Mouse (Mus musculus) hindbrain, embryonic 13.5 days (tissue): ENCODE results near the gene Fubp1. TPM values are rescaled to one million over a fixed set of nuclear protein-coding genes. Genes with fewer than 3 reads are reported as not detected.
"Not testable (repeated sequence)": the region's sequence is repeated elsewhere in the genome, so short reads cannot be mapped to it uniquely, and the experiment has no call there.

Source experiments
- ATAC-seq: fragments of 200-750 bp; cut with Nextera tagmentation; 2 replicates; pipeline ENCODE4 v1.8.0; 2017; ENCODE audit warnings: moderate TSS enrichment; ENCODE audit not compliant: low FRiP score
- H3K27ac ChIP-seq: fragments of 300-500 bp; sonication (generic); 2 replicates; pipeline ENCODE4 v1.5.1; 2015; ENCODE audit warnings: inconsistent platforms, mild to moderate bottlenecking, moderate library complexity
- H3K27me3 ChIP-seq: fragments of 300-500 bp; sonication (generic); 2 replicates; pipeline ENCODE4 v1.6.1; 2015; ENCODE audit warnings: mild to moderate bottlenecking, inconsistent platforms
- H3K36me3 ChIP-seq: fragments of 300-500 bp; sonication (generic); 2 replicates; pipeline ENCODE4 v1.6.1; 2015; ENCODE audit warnings: mild to moderate bottlenecking, inconsistent platforms
- H3K4me1 ChIP-seq: fragments of 300-500 bp; sonication (generic); replicated peaks from 2 replicates; pipeline ENCODE4 v1.6.1; 2015; ENCODE audit warnings: inconsistent platforms
- H3K4me2 ChIP-seq: fragments of 300-500 bp; sonication (generic); 2 replicates; pipeline ENCODE4 v1.6.1; 2015; ENCODE audit warnings: inconsistent platforms, mild to moderate bottlenecking, moderate library complexity
- H3K4me3 ChIP-seq: fragments of 300-500 bp; sonication (generic); 2 replicates; pipeline ENCODE4 v1.5.1; 2015; ENCODE audit warnings: mild to moderate bottlenecking, inconsistent platforms
- H3K9ac ChIP-seq: fragments of 300-500 bp; sonication (generic); 2 replicates; pipeline ENCODE4 v1.6.1; 2015; ENCODE audit warnings: mild to moderate bottlenecking, inconsistent platforms
- H3K9me3 ChIP-seq: fragments of 300-500 bp; sonication (generic); 2 replicates; pipeline ENCODE4 v1.6.1; 2016; ENCODE audit warnings: inconsistent platforms
- WGBS: fragments of 180-500 bp; shearing (Covaris S2); methylation state at CpG from one replicate; pipeline ENCODE4 v1.1.7; 2015; 5-methylcytosine and 5-hydroxymethylcytosine counted together
- polyA plus RNA-seq: library from polyadenylated mRNA; unstranded; fragments of >200 nt; fragmentation: Nextera tagmentation; extraction: Ambion mirVana; gene quantifications from 2 replicates; pipeline ENCODE4 v1.2.1, GENCODE M21; 2015

The Fubp1 gene
- polyA plus RNA-seq, 1 experiment from 2014 or later: 299 TPM

- not testable (repeated sequence) for H3K4me3 ChIP-seq, H3K9ac ChIP-seq, H3K9me3 ChIP-seq, H3K4me2 ChIP-seq, H3K36me3 ChIP-seq, H3K4me1 ChIP-seq, H3K27ac ChIP-seq, ATAC-seq, H3K27me3 ChIP-seq
- whole genome bisulfite sequencing: 49% methylated on average over 2 of the region's 2 CpGs
Observed at GRCm38 (mm10) chr3:152197246-152197645, 13.0 kb upstream of the Fubp1 start.

GRCm38 (mm10) chr3:152199125-152199524 is 11.1 kb upstream of the Fubp1 start:
- Histone ChIP-seq H3K9me3 (no peaks in the 10 kb centered on the region), H3K4me3 (no peak overlapping the region), H3K27ac (no peak overlapping the region), H3K27me3 (no peaks in the 10 kb centered on the region), H3K4me1 (no peaks in the 10 kb centered on the region), H3K4me2 (no peak overlapping the region), H3K9ac (no peak overlapping the region), H3K36me3 (no peaks in the 10 kb centered on the region)
- ATAC-seq: no peak
- WGBS: 68% methylated on average over 3 of the region's 3 CpGs

- Histone ChIP-seq H3K9me3 (no peaks in the 10 kb centered on the region), H3K4me2 (no peak overlapping the region), H3K9ac (no peak overlapping the region), H3K36me3 (no peaks in the 10 kb centered on the region), H3K27me3 (no peaks in the 10 kb centered on the region), H3K4me1 (no peaks in the 10 kb centered on the region), H3K27ac (no peak overlapping the region), H3K4me3 (no peak overlapping the region)
- ATAC-seq: no peak
- WGBS: 93% methylated on average over 3 of the region's 3 CpGs
Observed at GRCm38 (mm10) chr3:152201181-152201580, 9.0 kb upstream of the Fubp1 start.

DNA sequence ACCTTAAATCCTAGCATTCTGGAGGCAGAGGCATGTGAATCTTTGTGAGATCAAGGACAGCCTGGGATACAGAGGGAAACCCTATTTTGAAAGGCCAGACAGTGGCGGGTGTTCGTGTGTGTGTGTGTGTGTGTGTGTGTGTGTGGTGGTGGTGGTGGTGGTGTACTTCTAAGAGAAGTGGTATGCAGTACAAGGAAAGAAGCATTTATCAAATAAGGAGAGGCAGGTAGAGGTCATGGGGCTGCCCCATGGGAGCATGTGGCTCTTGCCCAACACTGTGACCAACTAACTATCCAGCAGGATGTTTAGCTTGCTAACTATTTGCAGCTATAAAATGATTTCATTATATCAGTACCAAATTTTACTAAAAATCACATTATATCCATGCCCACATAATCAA is 8.6 kb upstream of the Fubp1 start:
- WGBS: 91% methylated on average over 2 of the region's 2 CpGs
- Histone ChIP-seq H3K4me1 (no peaks in the 10 kb centered on the region), H3K9ac (no peak overlapping the region), H3K27me3 (no peaks in the 10 kb centered on the region), H3K4me2 (no peak overlapping the region), H3K27ac (no peak overlapping the region), H3K4me3 (no peak overlapping the region), H3K36me3 (no peaks in the 10 kb centered on the region), H3K9me3 (no peaks in the 10 kb centered on the region)
- ATAC-seq: no peak

DNA sequence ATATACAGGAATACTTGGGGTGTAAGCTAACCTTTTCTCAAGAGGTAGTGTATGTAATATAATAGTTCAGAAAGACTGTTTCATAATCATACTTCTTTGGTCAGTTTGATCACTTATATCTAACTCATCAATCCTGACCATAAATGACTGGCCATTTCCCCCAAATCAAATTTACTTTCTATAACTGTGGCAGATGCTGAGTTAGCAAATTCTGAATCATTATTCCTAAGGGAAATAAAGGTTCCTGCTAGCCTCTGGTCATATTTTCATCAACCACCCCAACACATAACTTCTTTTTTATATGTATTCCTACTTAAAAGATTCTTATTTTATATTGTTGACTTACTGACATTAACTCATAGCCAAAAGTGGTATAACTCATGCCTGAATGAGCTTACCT is 7.3 kb upstream of the Fubp1 start:
- Histone ChIP-seq H3K9ac (no peak overlapping the region), H3K9me3 (no peaks in the 10 kb centered on the region), H3K27me3 (no peaks in the 10 kb centered on the region), H3K4me3 (no peak overlapping the region), H3K27ac (no peak overlapping the region), H3K36me3 (0 out of 2 replicates have a peak, but pooled peaks cover 5% of the 10 kb centered on the region), H3K4me1 (no peaks in the 10 kb centered on the region), H3K4me2 (no peak overlapping the region)
- ATAC-seq: no peak

DNA sequence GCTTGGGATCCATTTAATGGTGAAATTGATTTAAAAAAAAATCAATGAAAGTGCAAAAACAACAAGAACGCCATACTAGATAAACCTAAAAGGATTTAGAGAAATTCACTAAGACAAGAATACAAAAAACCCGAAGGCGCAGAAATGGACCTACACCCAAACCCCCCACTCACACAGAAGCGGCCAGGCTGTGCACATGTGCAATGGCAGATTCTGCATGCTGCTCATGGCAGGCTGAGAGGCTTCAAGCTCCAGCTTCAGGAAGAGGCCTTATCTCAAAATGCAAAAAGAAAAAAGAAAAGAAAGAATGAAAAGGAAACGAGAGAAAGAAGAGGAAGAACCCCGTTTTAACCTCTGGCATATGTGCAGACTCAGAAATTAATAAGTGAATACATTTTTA is 6.8 kb upstream of the Fubp1 start:
- Histone ChIP-seq H3K27ac (no peak overlapping the region), H3K36me3 (0 out of 2 replicates have a peak, but pooled peaks cover 5% of the 10 kb centered on the region), H3K9ac (no peak overlapping the region), H3K4me1 (peaks cover 3% of the 10 kb centered on the region), H3K27me3 (no peaks in the 10 kb centered on the region), H3K9me3 (no peaks in the 10 kb centered on the region), H3K4me3 (no peak overlapping the region), H3K4me2 (no peak overlapping the region)
- 92% methylated on average over 6 of the region's 6 CpGs for WGBS
- ATAC-seq: no peak

- Histone ChIP-seq H3K36me3 (0 out of 2 replicates have a peak, but pooled peaks cover 5% of the 10 kb centered on the region), H3K4me3 (no peak overlapping the region), H3K4me1 (peaks cover 7% of the 10 kb centered on the region), H3K9me3 (no peaks in the 10 kb centered on the region), H3K4me2 (no peak overlapping the region), H3K27ac (no peak overlapping the region), H3K9ac (no peak overlapping the region), H3K27me3 (no peaks in the 10 kb centered on the region)
- 78% methylated on average over 3 of the region's 3 CpGs for WGBS
- ATAC-seq: no peak
Observed at GRCm38 (mm10) chr3:152203996-152204395, 6.2 kb upstream of the Fubp1 start.

- no peak overlapping the region for H3K4me2 ChIP-seq
- no peak overlapping the region for H3K4me3 ChIP-seq
- ATAC-seq: no peak
- no peaks in the 10 kb centered on the region for H3K27me3 ChIP-seq
- H3K4me1 ChIP-seq: peaks cover 10% of the 10 kb centered on the region
- H3K9me3 ChIP-seq: no peaks in the 10 kb centered on the region
- no peak overlapping the region for H3K27ac ChIP-seq
- 88% methylated on average over 3 of the region's 3 CpGs for WGBS
- 0 out of 2 replicates have a peak, but pooled peaks cover 5% of the 10 kb centered on the region for H3K36me3 ChIP-seq
- H3K9ac ChIP-seq: no peak overlapping the region
Observed at GRCm38 (mm10) chr3:152204577-152204976, 5.6 kb upstream of the Fubp1 start.

GRCm38 (mm10) chr3:152207156-152207555 is 3.1 kb upstream of the Fubp1 start:
- ATAC-seq: no peak
- H3K4me3 ChIP-seq: no peak overlapping the region
- H3K9ac ChIP-seq: no peak overlapping the region
- no peaks in the 10 kb centered on the region for H3K27me3 ChIP-seq
- 98% methylated on average over 4 of the region's 4 CpGs for WGBS
- peaks cover 18% of the 10 kb centered on the region for H3K4me1 ChIP-seq
- H3K9me3 ChIP-seq: no peaks in the 10 kb centered on the region
- H3K4me2 ChIP-seq: no peak overlapping the region
- no peak overlapping the region for H3K27ac ChIP-seq
- 0 out of 2 replicates have a peak, but pooled peaks cover 5% of the 10 kb centered on the region for H3K36me3 ChIP-seq

DNA sequence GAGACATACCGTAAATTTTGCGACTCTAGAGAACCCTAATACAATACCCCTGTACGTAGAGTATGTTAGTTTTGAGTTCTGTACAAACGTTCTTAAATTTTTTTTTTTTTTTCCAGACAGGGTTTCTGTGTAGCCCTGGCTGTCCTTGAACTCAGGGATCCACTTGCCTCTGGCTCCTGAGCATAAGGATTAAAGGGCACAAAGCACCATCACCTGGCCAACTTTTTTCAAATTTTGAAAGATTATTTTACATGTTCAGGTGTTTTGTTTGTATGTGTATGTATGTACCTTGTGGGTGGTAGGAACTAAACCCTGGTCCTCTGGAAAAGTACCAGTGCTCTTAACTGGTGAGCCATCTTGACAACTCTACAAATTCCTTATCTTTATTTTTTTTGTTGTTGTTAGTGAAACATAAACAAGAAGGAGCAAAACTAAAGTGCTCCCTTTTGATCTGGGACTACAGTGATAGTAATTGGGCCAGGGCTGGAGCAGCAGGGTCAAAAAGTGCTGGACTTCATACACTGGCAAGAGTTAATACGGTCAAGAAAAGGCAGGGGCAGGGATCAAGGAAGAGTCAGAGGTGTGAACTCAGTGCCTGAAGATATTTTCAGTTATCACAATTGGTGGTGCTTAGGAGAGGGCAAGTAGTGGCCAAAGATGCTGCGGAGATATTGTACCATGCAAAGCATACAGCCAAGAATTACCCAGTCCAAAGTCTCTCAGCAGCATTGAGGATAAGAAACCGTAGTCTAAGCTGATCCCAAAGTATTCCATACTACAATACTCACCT is 1.9 kb upstream of the Fubp1 start:
- WGBS: 94% methylated on average over 7 of the region's 7 CpGs
- Histone ChIP-seq H3K36me3 (peaks cover 10% of the 10 kb centered on the region; the same call in 1 of the 2 replicates), H3K9ac (no peak overlapping the region), H3K4me3 (no peak overlapping the region), H3K27me3 (no peaks in the 10 kb centered on the region), H3K9me3 (no peaks in the 10 kb centered on the region), H3K4me1 (peaks cover 29% of the 10 kb centered on the region), H3K4me2 (peak overlapping the region; percentile 90), H3K27ac (no peak overlapping the region)
- no peak for ATAC-seq

DNA sequence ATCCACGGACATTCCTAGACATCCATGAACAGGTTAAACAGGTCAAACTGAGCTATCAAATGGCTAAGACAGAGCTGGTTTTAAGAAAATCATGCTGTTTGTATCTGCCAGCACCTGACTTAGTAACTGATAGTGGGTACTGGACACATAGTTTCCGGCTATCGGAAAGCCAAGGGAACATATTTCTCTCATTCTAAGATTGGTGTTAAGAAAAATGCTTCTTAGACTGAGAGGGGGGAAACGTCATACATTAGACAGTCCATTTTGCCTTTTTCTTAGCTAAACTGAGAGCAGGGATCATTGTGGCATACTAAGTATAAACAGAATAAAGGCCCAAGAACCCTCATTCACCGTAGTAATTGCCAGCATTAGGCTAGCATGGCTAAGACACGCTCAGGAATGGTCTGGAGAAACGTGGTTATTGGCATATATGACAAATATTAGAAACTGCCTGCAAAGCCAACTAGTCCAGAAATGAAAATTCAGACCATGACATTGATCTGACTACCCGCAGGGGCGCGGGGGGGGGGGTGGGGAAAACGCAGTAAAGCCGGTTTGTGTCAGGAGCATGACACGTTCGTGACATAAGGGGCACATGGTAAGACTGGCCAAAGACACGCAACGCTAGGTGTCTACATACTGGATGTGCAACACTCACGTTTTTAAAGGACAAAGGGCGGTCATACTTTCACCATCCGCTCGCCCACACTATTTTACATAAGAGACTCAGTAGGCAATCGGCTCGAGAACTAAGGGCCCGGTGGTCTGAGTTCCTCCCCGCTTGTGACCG is 850 bp upstream of the Fubp1 start:
- H3K9me3 ChIP-seq: no peaks in the 10 kb centered on the region
- peak overlapping the region; percentile 100 for H3K27ac ChIP-seq
- H3K4me1 ChIP-seq: peaks cover 32% of the 10 kb centered on the region
- WGBS: 6% methylated on average over 25 of the region's 25 CpGs
- H3K9ac ChIP-seq: peak overlapping the region; percentile 96
- peak overlapping the region; percentile 90 for H3K4me2 ChIP-seq
- H3K27me3 ChIP-seq: no peaks in the 10 kb centered on the region
- H3K36me3 ChIP-seq: peaks cover 10% of the 10 kb centered on the region; the same call in 1 of the 2 replicates
- H3K4me3 ChIP-seq: peak overlapping the region; percentile 69
- peak; percentile 55 for ATAC-seq

DNA sequence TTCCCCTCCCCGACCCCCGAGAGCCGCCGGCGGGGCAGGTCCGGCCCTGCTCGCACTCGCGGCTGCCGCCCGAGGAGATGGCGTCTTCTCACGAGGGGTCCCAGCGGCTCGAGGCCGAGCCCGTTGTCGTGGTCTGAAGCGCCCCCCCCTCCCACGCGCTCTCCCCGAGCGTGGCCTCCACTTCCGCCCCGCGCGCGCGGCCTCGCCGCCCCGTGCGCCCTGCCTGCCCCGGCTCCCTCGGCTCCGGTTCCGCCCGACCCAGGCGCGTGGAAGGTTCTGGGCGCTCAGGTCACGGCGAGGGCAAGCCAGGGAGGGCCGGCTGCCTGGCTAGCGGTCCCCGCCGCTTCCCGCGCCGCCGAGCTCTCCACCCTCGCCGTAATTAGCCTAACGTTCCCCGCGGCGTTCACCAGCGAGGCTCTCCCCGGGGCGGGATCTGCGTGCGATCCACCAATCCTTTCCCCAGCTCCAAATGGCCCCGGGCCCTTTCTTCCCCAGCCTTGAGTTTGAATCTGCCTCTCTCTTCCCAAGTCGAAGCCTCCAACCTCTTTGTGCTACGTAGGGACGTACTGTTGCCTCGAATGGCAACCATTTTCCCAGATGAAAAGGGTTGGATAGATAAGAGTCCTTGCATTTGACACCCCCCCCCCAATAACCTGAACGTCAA is 638 bp downstream of the Fubp1 start:
- peak; percentile 76 for ATAC-seq
- H3K4me1 ChIP-seq: peaks cover 40% of the 10 kb centered on the region
- peak overlapping the region; percentile 90 for H3K4me2 ChIP-seq
- peaks cover 14% of the 10 kb centered on the region for H3K36me3 ChIP-seq
- H3K9me3 ChIP-seq: no peaks in the 10 kb centered on the region
- H3K27ac ChIP-seq: peak overlapping the region; percentile 100
- H3K9ac ChIP-seq: peak overlapping the region; percentile 96
- H3K27me3 ChIP-seq: no peaks in the 10 kb centered on the region
- H3K4me3 ChIP-seq: peak overlapping the region; percentile 69
- WGBS: under 1% methylated on average over 66 of the region's 68 CpGs
